Mouse (Mus musculus) adrenal gland, postnatal 14 days (tissue): ENCODE measurements around the gene Angpt4. TPM values are rescaled to one million over a fixed set of nuclear protein-coding genes. Genes with fewer than 3 reads are reported as not detected.

Source experiments
- DNase-seq: peaks from one replicate; pipeline ENCODE4 v3.0.0; 2021; ENCODE audit warnings: mixed read lengths
- total RNA-seq: library from RNA; stranded (reverse); gene quantifications from 2 replicates; pipeline ENCODE4 v1.2.3, GENCODE M21; 2021

Gene Angpt4
- total RNA-seq, 1 experiment from 2014 or later = 0.33 TPM

GRCm38 (mm10) chr2:151915111-151915510, 4.1 kb downstream of the Angpt4 start:
- no peak for DNase-seq

GRCm38 (mm10) chr2:151916061-151916831, 5.2 kb downstream of the Angpt4 start:
- DNase-seq = peak; percentile 82

- peak; percentile 71 for DNase-seq
These were observed 8.1 kb downstream of the Angpt4 start for GRCm38 (mm10) chr2:151919140-151919539.

- DNase-seq = no peak
These were observed 10.1 kb downstream of the Angpt4 start for GRCm38 (mm10) chr2:151921068-151921467.

- no peak for DNase-seq
These were observed 10.6 kb downstream of the Angpt4 start for GRCm38 (mm10) chr2:151921596-151921995.

GRCm38 (mm10) chr2:151924276-151924675, 13.3 kb downstream of the Angpt4 start:
- no peak for DNase-seq

GRCm38 (mm10) chr2:151925715-151926114, 14.7 kb downstream of the Angpt4 start:
- no peak for DNase-seq

GRCm38 (mm10) chr2:151927103-151927502, 16.1 kb downstream of the Angpt4 start:
- no peak for DNase-seq

- DNase-seq = peak; percentile 92
These were observed 19.5 kb downstream of the Angpt4 start for GRCm38 (mm10) chr2:151930389-151931074.

- peak; percentile 79 for DNase-seq
These were observed 26.9 kb downstream of the Angpt4 start for GRCm38 (mm10) chr2:151937893-151938292.

- DNase-seq = no peak
These were observed 27.8 kb downstream of the Angpt4 start for GRCm38 (mm10) chr2:151938780-151939200.

- no peak for DNase-seq
These were observed 28.8 kb downstream of the Angpt4 start for GRCm38 (mm10) chr2:151939651-151940420.

- peak; percentile 76 for DNase-seq
These were observed 30.3 kb downstream of the Angpt4 start for GRCm38 (mm10) chr2:151941269-151941668.

GRCm38 (mm10) chr2:151944106-151944505, 33.1 kb downstream of the Angpt4 start:
- no peak for DNase-seq

- no peak for DNase-seq
These were observed 36.6 kb downstream of the Angpt4 start for GRCm38 (mm10) chr2:151947617-151948016.

GRCm38 (mm10) chr2:151948311-151948710, 37.3 kb downstream of the Angpt4 start:
- no peak for DNase-seq

GRCm38 (mm10) chr2:151949082-151949774, 38.2 kb downstream of the Angpt4 start:
- DNase-seq = no peak

GRCm38 (mm10) chr2:151953665-151954064, 42.7 kb downstream of the Angpt4 start:
- DNase-seq = no peak

- DNase-seq = peak; percentile 45
These were observed 45.6 kb downstream of the Angpt4 start for GRCm38 (mm10) chr2:151956500-151957137.

- peak; percentile 74 for DNase-seq
These were observed 48.3 kb downstream of the Angpt4 start for GRCm38 (mm10) chr2:151959274-151959673.
